Mouse (Mus musculus) retina, postnatal 1 day (tissue): ENCODE measurements around the gene Myb.
"Not testable (repeated sequence)": the region's sequence is repeated elsewhere in the genome, so short reads cannot be mapped to it uniquely, and the experiment has no call there.

Source experiments
- DNase-seq: peaks from one replicate; pipeline ENCODE4 v3.0.0-alpha.2; 2012

The Myb gene

DNA sequence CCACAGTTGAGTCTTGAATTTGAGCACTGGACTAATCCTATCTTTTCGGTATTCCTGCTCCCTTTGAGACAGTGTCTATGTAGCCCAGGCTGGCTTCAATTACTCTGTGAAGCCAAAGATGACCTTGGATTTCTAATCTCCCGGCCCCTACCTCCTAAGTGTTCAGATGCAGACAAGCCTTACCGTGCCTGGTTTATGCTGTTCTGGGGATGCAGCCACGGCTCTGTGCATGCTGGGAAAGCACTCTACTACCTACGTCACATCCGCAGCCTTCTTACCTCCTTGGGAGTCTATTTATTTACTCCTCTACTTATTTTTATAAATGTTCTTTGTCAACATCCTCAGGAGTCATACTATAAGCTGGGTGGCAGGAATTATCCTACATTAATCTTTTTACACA is 7.1 kb upstream of the Myb start:
- no peak for DNase-seq

DNA sequence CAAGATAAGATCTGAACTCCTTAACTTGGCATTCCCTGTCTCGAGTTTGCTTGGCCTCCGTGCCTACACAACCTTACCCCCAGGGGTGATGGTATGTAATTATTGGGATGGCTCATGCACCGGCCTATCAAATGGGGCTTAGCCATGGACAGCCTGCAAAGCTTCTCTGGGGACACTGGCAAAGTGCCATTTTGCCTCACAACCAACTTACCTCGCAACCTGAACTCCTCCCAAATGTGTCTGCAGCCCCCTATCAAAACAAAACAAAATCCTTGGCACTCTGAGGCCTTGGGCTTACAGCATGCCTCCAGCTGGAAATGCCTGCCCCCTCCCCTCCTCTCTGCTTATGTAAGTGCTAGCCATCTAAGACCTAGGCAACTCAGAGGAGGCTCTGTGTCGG is 6.4 kb upstream of the Myb start:
- no peak for DNase-seq

GRCm38 (mm10) chr10:21165411-21165810 is 4.6 kb upstream of the Myb start:
- peak; percentile 70 for DNase-seq

- DNase-seq: no peak
Observed at GRCm38 (mm10) chr10:21162124-21162523, 1.3 kb upstream of the Myb start.

GRCm38 (mm10) chr10:21161359-21162094 is 743 bp upstream of the Myb start:
- DNase-seq: peak; percentile 74

GRCm38 (mm10) chr10:21159697-21160394 is 938 bp downstream of the Myb start:
- peak; percentile 72 for DNase-seq

DNA sequence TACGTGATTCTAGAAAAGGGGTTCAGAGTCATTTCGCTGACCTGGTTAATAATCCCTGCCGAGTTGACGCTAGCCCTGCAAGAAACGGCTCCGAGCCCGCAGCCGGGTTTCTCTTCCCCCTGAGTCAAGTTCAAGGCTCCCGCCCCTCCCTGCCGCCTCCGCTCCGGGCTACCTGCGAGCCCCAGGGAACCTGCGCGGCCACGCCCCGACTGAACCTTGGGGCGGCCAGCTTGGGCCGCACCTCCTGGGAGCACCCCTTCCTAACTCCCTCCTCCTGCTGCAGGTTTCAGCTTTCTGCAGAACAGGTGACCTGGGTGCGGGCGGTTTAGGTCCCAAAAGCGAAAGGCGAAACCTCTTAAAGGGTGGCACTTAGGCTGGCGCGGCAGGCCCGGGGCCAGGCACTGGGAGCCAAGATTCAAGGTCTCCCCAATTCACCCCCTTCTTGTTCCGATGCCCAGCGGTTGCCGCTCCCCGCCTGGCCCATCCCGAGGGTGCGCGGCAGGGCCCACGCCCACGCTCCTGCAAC is 1.8 kb downstream of the Myb start:
- DNase-seq: peak; percentile 36

DNA sequence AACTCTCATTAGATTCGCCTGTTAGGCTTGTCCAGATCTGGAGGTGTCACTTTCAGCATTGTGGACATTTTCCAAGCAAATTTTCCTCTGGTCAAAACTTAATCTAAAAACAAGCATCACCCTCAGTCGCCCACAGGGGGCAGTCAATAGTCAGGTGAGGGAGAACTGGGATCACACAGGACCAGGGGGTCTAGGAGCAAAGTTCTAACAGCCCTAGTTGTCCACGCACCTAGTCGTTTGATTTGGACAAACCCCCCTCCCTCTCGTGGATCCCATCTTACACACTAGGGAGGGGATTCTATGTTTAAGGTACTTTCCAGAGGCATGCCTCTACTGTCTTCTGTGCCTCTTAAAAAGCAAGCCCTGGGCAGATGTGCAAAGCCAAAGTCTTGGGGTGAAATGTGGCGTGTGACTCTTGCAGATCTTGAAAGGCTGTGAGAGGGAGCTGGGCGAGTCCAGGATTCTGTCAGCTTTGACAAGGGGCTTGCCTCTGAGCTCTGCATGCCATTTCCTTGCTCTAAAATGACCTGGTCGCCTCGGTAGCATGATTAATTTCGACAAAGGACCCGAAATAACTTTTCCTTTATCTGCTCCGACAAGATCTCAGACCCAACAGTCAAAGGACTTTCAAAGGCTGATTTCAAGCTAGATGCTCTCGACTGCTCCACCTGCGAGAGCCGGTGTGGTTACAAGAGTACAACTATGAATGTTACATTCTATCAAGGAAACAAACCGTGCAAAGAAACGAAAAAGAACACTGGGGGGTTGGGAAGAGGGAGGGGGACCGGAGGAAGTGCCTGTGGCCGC is 2.5 kb downstream of the Myb start:
- DNase-seq: peak; percentile 85

DNA sequence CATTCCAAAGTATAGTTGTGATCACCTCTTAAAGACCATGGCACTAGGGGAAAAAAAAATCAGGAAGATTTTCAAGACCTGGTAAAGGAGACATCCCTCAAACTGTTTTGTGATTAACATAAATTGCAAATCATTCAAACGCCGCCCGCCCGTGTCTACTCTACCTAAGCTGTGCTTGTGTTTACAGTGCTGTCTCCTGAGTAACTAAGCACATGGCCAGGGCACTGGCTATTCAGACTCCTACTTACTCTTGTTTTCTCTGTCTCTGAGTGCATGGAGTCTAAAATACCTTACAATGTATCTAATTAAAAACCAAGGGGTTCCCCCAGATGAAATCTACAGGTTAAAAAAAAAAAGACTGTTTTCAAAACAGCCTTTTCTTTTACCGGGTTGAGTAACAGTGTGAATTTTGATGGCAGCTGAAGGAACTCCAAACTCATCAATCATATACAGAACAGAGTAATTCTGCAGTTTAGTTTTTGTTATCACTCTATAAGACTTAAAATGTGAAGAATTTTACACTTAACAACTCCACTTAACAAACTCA is 3.8 kb downstream of the Myb start:
- DNase-seq: no peak

- no peak for DNase-seq
Observed at GRCm38 (mm10) chr10:21156416-21156815, 4.4 kb downstream of the Myb start.

GRCm38 (mm10) chr10:21154927-21155326 is 5.9 kb downstream of the Myb start:
- no peak for DNase-seq

GRCm38 (mm10) chr10:21153433-21153832 is 7.4 kb downstream of the Myb start:
- no peak for DNase-seq

DNA sequence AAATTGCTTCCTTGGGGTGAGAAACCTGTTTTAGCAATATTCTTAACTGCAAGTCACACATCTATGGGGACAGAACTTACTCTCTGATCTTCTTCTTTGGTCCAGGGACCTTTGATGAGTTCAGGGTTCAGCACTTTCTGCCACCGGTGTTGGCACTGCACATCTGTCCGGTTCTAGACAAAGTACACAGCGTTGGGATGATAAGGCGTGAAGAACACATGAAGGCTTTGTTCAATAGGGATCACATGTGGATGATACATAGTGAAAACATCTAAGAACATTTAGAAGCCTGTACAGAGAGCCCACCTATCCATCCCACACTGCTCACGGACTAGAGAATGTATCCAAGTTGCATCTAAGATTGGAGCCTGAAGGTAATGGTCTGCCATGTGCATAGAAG is 8.0 kb downstream of the Myb start:
- DNase-seq: no peak

- no peak for DNase-seq
Observed at GRCm38 (mm10) chr10:21151320-21151719, 9.5 kb downstream of the Myb start.

DNA sequence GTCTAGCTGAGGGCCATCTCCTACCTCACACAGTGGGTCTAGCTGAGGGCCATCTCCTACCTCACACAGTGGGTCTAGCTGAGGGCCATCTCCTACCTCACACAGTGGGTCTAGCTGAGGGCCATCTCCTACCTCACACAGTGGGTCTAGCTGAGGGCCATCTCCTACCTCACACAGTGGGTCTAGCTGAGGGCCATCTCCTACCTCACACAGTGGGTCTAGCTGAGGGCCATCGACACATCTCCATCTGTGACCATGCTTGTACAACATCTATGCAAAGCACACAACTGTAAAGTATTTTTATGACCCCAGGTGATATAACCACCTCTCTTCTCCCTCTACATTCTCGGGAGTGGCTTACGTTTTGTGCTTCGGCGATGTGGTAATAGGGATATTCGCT is 10.8 kb downstream of the Myb start:
- DNase-seq: not testable (repeated sequence)

- no peak for DNase-seq
Observed at GRCm38 (mm10) chr10:21146719-21147118, 14.1 kb downstream of the Myb start.

GRCm38 (mm10) chr10:21146263-21146662 is 14.5 kb downstream of the Myb start:
- no peak for DNase-seq

- peak; percentile 83 for DNase-seq
Observed at GRCm38 (mm10) chr10:21144627-21145504, 15.9 kb downstream of the Myb start.

GRCm38 (mm10) chr10:21135297-21135696 is 25.5 kb downstream of the Myb start:
- DNase-seq: no peak

DNA sequence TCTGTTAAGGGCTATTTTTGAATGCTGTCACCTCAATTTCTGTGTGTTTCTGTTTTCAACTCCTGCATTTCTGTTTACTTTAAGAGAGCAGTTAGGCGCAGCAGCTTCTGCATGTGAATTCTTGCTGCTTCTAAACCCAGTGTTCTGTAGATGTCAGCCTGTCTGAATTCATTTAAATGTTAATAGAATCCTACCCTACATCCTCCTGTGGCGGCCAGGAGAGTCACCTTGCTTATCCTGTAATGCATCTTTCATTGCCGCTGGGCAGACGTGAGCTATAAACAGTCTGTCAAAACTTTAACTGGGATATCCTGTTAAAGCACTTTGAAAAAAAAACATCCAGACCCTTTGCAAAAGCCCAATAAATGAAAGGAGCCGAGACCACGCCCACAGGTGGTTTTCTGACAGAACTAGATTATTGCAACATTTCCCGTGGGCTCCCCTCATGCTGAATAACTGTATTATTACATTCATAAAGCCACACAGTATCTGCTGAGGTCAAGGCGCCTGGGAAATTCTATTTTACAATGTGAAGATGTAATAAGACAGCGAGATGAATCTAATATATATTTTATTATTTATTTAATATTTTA is 29.8 kb downstream of the Myb start:
- no peak for DNase-seq

GRCm38 (mm10) chr10:21128086-21128611 is 32.6 kb downstream of the Myb start:
- no peak for DNase-seq
